Mouse (Mus musculus): ENCODE results near the gene Irx6. TPM values are rescaled to one million over a fixed set of nuclear protein-coding genes. Genes with fewer than 3 reads are reported as not detected.

Irx6 gene
- not detected in 2 replicates for polyA plus RNA-seq (2012; rRNA removed)

- TF ChIP-seq CTCF (IDR thresholded peaks at IDR 0.05; ENCODE audit: control insufficient read depth, insufficient read depth, insufficient replicate concordance, low read depth, low read length) (no peak), POLR2A (IDR thresholded peaks at IDR 0.05; ENCODE audit: control insufficient read depth, low read depth, low read length) (no peak)
- H3K36me3 ChIP-seq (ENCODE audit: control insufficient read depth, insufficient read depth, low read length), result no peaks in the 10 kb centered on the region
- peak within 1 kb of the TSS; percentile 23 for H3K4me3 ChIP-seq (ENCODE audit: control insufficient read depth, low read depth, low read length)
- no peak within 1 kb of the TSS for H3K27ac ChIP-seq (ENCODE audit: control insufficient read depth, insufficient read depth, low read depth, low read length)
- H3K4me1 ChIP-seq (ENCODE audit: control insufficient read depth, insufficient read depth, low read length), result peaks cover 6% of the 10 kb centered on the region
- no peaks in the 10 kb centered on the region for H3K27me3 ChIP-seq (ENCODE audit: control insufficient read depth, insufficient read depth, low read length)
Measured at GRCm38 (mm10) chr8:92674244-92675128, at the start of gene Irx6. Gene Irx6, plus strand, starts transcription at chr8:92674288.

GRCm38 (mm10) chr8:92628711-92629650, 45.1 kb upstream of the Irx6 start:
- H3K4me1 ChIP-seq (ENCODE audit: control insufficient read depth, insufficient read depth, low read length), result no peaks in the 10 kb centered on the region
- no peaks in the 10 kb centered on the region for H3K36me3 ChIP-seq (ENCODE audit: control insufficient read depth, insufficient read depth, low read length)
- TF ChIP-seq POLR2A (IDR thresholded peaks at IDR 0.05; ENCODE audit: control insufficient read depth, low read depth, low read length) (no peak), CTCF (IDR thresholded peaks at IDR 0.05; ENCODE audit: control insufficient read depth, insufficient read depth, insufficient replicate concordance, low read depth, low read length) (no peak)
- H3K27ac ChIP-seq (ENCODE audit: control insufficient read depth, insufficient read depth, low read depth, low read length), result no peak overlapping the region
- H3K27me3 ChIP-seq (ENCODE audit: control insufficient read depth, insufficient read depth, low read length), result no peaks in the 10 kb centered on the region
- no peak overlapping the region for H3K4me3 ChIP-seq (ENCODE audit: control insufficient read depth, low read depth, low read length)

- Histone ChIP-seq H3K4me3 (ENCODE audit: control insufficient read depth, low read depth, low read length) (no peak overlapping the region), H3K27ac (ENCODE audit: control insufficient read depth, insufficient read depth, low read depth, low read length) (no peak overlapping the region), H3K36me3 (ENCODE audit: control insufficient read depth, insufficient read depth, low read length) (no peaks in the 10 kb centered on the region), H3K4me1 (ENCODE audit: control insufficient read depth, insufficient read depth, low read length) (no peaks in the 10 kb centered on the region), H3K27me3 (ENCODE audit: control insufficient read depth, insufficient read depth, low read length) (no peaks in the 10 kb centered on the region)
- no peak for TF ChIP-seq POLR2A (IDR thresholded peaks at IDR 0.05; ENCODE audit: control insufficient read depth, low read depth, low read length)
- no peak for TF ChIP-seq CTCF (IDR thresholded peaks at IDR 0.05; ENCODE audit: control insufficient read depth, insufficient read depth, insufficient replicate concordance, low read depth, low read length)
Measured at GRCm38 (mm10) chr8:92633199-92633598, 40.9 kb upstream of the Irx6 start.

GRCm38 (mm10) chr8:92640820-92641219, 33.3 kb upstream of the Irx6 start:
- Histone ChIP-seq H3K4me1 (ENCODE audit: control insufficient read depth, insufficient read depth, low read length) (no peaks in the 10 kb centered on the region), H3K36me3 (ENCODE audit: control insufficient read depth, insufficient read depth, low read length) (no peaks in the 10 kb centered on the region), H3K4me3 (ENCODE audit: control insufficient read depth, low read depth, low read length) (no peak overlapping the region), H3K27ac (ENCODE audit: control insufficient read depth, insufficient read depth, low read depth, low read length) (no peak overlapping the region), H3K27me3 (ENCODE audit: control insufficient read depth, insufficient read depth, low read length) (no peaks in the 10 kb centered on the region)
- TF ChIP-seq CTCF (IDR thresholded peaks at IDR 0.05; ENCODE audit: control insufficient read depth, insufficient read depth, insufficient replicate concordance, low read depth, low read length) (no peak), POLR2A (IDR thresholded peaks at IDR 0.05; ENCODE audit: control insufficient read depth, low read depth, low read length) (no peak)

- no peaks in the 10 kb centered on the region for H3K4me1 ChIP-seq (ENCODE audit: control insufficient read depth, insufficient read depth, low read length)
- no peak overlapping the region for H3K27ac ChIP-seq (ENCODE audit: control insufficient read depth, insufficient read depth, low read depth, low read length)
- no peaks in the 10 kb centered on the region for H3K27me3 ChIP-seq (ENCODE audit: control insufficient read depth, insufficient read depth, low read length)
- H3K4me3 ChIP-seq (ENCODE audit: control insufficient read depth, low read depth, low read length), result no peak overlapping the region
- no peaks in the 10 kb centered on the region for H3K36me3 ChIP-seq (ENCODE audit: control insufficient read depth, insufficient read depth, low read length)
- peak; percentile 23; the same call in 1 of the 2 replicates for TF ChIP-seq CTCF (IDR thresholded peaks at IDR 0.05; ENCODE audit: control insufficient read depth, insufficient read depth, insufficient replicate concordance, low read depth, low read length)
- no peak for TF ChIP-seq POLR2A (IDR thresholded peaks at IDR 0.05; ENCODE audit: control insufficient read depth, low read depth, low read length)
Measured at GRCm38 (mm10) chr8:92646637-92647036, 27.5 kb upstream of the Irx6 start.

GRCm38 (mm10) chr8:92664207-92664606, 9.9 kb upstream of the Irx6 start:
- H3K4me1 ChIP-seq (ENCODE audit: control insufficient read depth, insufficient read depth, low read length), result no peaks in the 10 kb centered on the region
- TF ChIP-seq CTCF (IDR thresholded peaks at IDR 0.05; ENCODE audit: control insufficient read depth, insufficient read depth, insufficient replicate concordance, low read depth, low read length) (no peak), POLR2A (IDR thresholded peaks at IDR 0.05; ENCODE audit: control insufficient read depth, low read depth, low read length) (no peak)
- H3K27ac ChIP-seq (ENCODE audit: control insufficient read depth, insufficient read depth, low read depth, low read length), result no peak overlapping the region
- no peaks in the 10 kb centered on the region for H3K36me3 ChIP-seq (ENCODE audit: control insufficient read depth, insufficient read depth, low read length)
- no peak overlapping the region for H3K4me3 ChIP-seq (ENCODE audit: control insufficient read depth, low read depth, low read length)
- H3K27me3 ChIP-seq (ENCODE audit: control insufficient read depth, insufficient read depth, low read length), result no peaks in the 10 kb centered on the region

GRCm38 (mm10) chr8:92670236-92670635, 3.9 kb upstream of the Irx6 start:
- H3K4me3 ChIP-seq (ENCODE audit: control insufficient read depth, low read depth, low read length), result no peak overlapping the region
- H3K27me3 ChIP-seq (ENCODE audit: control insufficient read depth, insufficient read depth, low read length), result no peaks in the 10 kb centered on the region
- H3K4me1 ChIP-seq (ENCODE audit: control insufficient read depth, insufficient read depth, low read length), result peaks cover 6% of the 10 kb centered on the region
- H3K36me3 ChIP-seq (ENCODE audit: control insufficient read depth, insufficient read depth, low read length), result no peaks in the 10 kb centered on the region
- no peak overlapping the region for H3K27ac ChIP-seq (ENCODE audit: control insufficient read depth, insufficient read depth, low read depth, low read length)
- TF ChIP-seq POLR2A (IDR thresholded peaks at IDR 0.05; ENCODE audit: control insufficient read depth, low read depth, low read length), result no peak
- no peak for TF ChIP-seq CTCF (IDR thresholded peaks at IDR 0.05; ENCODE audit: control insufficient read depth, insufficient read depth, insufficient replicate concordance, low read depth, low read length)

Measured in testis, adult 2 months (tissue).